Mouse (Mus musculus): ENCODE measurements around the gene Aaed1. TPM values are rescaled to one million over a fixed set of nuclear protein-coding genes. Genes with fewer than 3 reads are reported as not detected.

The Aaed1 gene
- total RNA-seq, 2 experiments from 2014 or later: 10.0 to 10.3 TPM

DNA sequence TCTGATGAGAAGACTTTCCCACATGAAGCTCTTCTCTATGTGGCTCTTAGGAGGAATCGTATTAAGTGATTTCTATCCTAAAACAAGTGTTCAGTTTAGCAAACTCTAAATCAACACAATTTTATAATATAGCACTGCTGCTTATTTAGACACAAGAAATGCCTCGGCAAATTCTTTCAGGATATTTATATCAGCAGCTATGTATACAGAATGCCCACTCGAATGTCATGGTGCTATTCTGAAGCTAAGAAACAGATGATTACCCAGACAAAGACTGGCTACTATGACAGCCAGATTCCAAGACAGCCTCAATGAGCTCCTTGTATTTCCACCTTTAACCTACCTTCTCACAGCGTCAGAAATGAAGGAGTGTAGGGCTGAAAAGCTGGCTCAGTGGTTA is 79.4 kb downstream of the Aaed1 start:
- no peak for DNase-seq (ENCODE audit: extremely low spot score in 1 of 2, low spot score in 2 of 2)
- intact Hi-C loops (cut with DNase I): no loop called here

DNA sequence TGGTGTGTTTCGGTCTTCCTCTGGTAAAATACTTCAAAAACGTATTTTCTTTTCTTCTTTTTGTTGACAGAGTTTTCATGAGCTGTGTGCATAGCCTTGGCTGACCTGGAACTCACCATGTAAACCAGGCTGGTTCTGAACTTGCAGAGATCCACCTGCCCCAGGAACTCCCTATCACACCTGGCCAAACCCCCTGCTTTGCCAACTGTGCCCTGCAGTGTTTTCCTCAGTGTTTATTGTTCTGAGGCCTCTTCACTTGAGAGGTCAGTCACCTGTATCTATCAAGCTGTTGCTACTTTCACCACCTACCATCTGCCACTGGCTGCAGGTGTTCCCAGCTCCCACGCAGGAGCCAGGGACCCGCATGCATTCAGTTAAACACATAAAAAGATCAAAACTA is 85.8 kb downstream of the Aaed1 start:
- intact Hi-C loops (cut with DNase I): no loop called here
- no peak for DNase-seq (ENCODE audit: extremely low spot score in 1 of 2, low spot score in 2 of 2)

DNA sequence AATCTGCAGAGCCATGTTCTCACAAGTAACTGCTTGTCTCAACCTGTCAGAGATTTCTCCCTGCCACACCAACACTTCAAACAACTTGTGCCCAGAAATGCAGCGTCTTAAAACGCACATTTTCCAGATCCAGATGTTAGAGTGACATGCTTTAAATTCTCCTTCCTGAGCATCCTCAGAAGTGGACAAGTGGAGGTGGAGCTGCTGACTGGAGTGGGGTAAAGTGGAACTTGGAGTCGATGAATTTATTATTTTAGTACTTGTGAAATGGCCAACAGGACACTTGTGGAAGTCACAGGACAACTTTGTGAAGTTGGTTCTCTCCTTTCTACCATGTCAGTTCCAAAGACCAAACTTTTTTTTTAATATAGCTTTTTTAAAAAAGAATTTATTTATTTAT is 86.8 kb downstream of the Aaed1 start:
- DNase-seq (ENCODE audit: extremely low spot score in 1 of 2, low spot score in 2 of 2): no peak
- intact Hi-C loops (cut with DNase I): no loop called here

Other genes starting within 250 kb of the Aaed1 start
- not detected for gene Hsd17b3, start 223.5 kb downstream of the Aaed1 start, total RNA-seq (2021)
- gene Slc35d2, start 183.3 kb downstream of the Aaed1 start, total RNA-seq (2021): under 1 TPM; 0.81 to 0.91 TPM
- 10 to 100 TPM in 1 of 2 experiments, 1 to 10 TPM in 1; 9.9 to 10.1 TPM for gene Zfp367, start 159.5 kb downstream of the Aaed1 start, total RNA-seq (2021)
- gene Habp4, start 150.9 kb downstream of the Aaed1 start, total RNA-seq (2021): 100 to 1,000 TPM; 119 to 127 TPM
- 1 to 10 TPM; 2.9 to 3.4 TPM for gene Cdc14b, start 37.4 kb downstream of the Aaed1 start, total RNA-seq (2021)
- gene Ctsl, start 58.2 kb upstream of the Aaed1 start, total RNA-seq (2021): 100 to 1,000 TPM; 186 to 187 TPM
- 10 to 100 TPM; 13.0 to 13.3 TPM for gene Cdk20, start 119.6 kb upstream of the Aaed1 start, total RNA-seq (2021)
- gene Fam240b, start 185.1 kb upstream of the Aaed1 start, total RNA-seq (2021): not detected

Data from left cerebral cortex, postnatal 10 days (tissue).